Mouse (Mus musculus): ENCODE measurements around the gene Plce1. TPM values are rescaled to one million over a fixed set of nuclear protein-coding genes. Genes with fewer than 3 reads are reported as not detected.

The Plce1 gene
- polyA plus RNA-seq, 1 experiment from 2014 or later, result 6.1 TPM

DNA sequence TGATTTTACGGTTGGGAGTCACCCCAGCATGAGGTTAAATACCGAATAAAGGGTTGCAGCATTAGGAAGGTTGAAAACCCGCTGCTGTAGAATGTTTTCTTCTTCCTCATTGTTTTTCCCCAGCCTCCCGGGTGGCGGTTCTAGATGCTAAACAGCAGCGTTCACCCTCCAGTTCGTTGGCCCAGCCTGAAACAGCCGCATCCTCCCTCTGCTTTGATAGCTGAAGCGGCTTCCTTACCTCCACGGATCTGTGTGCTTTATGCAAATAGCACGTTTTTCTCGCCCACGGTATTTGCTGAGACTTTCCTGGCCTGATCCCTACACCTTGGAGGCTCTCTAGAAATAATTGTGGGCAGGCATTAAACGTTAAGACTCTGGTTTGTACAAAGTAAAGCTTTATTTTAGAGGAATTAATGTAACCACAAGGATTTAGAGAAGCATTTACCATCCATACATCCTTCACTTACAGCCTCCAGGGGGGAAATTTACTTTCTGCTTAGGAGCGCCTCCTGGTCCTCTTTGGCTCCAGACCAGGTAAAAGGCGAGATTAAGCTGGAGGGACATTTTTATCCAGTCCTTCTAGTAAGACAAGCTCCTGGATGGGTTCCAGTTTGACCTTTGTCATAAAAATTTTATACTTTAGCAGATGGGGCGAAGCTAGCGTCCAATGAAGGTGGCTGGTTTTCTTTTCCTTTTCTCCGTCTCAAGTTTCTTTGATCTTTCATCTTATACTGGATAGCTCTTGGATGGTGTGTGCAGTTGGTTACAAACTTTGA lies 1.7 kb downstream of the Plce1 start:
- no peaks in the 10 kb centered on the region for H3K36me3 ChIP-seq (ENCODE audit: control insufficient read depth, insufficient read depth, low read length)
- peak overlapping the region; percentile 74 for H3K4me3 ChIP-seq (ENCODE audit: low read depth, low read length)
- peaks cover 11% of the 10 kb centered on the region for H3K4me1 ChIP-seq (replicated peaks; ENCODE audit: control insufficient read depth, insufficient read depth, low read length)
- peak overlapping the region; percentile 94 for H3K4me2 ChIP-seq (replicated peaks; ENCODE audit: low read depth, low read length)
- H3K9ac ChIP-seq (ENCODE audit: low read depth, low read length), result peak overlapping the region; percentile 31; the same call in 1 of the 2 replicates
- H3K27ac ChIP-seq (ENCODE audit: low read depth, low read length), result no peak overlapping the region
- 23% methylated on average over 19 of the region's 19 CpGs for WGBS
- H3K27me3 ChIP-seq (ENCODE audit: control insufficient read depth, insufficient read depth, low read length), result peaks cover 6% of the 10 kb centered on the region; the same call in 1 of the 2 replicates
- no peak for ATAC-seq (ENCODE audit: low FRiP score)
- H3K9me3 ChIP-seq (ENCODE audit: control insufficient read depth, low read length), result no peaks in the 10 kb centered on the region
- DNase-seq (ENCODE audit: low spot score), result peak; percentile 31

DNA sequence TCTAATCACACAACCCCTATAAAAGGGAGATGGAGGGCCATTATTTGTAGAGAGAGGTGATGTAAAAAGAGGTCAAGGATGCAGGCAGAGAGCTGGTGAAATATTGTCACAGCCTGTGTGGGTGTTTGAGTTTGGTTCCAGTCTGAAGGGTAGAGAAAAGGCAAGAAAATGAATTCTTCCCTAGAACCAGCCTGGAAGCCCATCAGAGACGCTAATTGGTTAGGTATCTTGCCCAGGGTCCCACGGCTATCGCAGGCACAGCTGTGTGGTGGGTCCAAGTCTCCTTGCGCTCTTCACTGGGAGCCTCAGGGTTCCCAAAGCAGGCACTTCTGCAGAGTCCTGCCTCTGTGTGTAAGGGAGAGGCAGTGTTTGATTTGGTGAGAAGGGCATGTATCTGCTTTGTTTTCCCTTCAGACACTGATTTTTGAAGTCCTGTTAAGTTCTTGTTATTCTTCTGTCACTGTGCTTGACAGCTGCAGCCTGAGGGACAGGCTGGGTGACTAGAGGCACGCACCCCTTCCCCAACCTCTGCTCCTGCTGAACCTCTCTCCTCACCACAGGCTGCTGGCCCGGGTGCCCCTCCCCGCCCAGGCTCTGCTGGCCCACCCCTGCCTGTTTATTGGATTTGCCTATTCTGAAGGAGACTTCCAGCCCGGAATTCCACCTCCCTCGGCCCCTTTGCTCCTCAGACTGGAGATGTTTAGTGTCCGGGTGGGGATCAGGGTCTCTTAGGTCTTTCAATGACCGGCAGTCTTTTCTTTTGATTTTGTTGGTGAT lies 5.1 kb downstream of the Plce1 start:
- Histone ChIP-seq H3K4me1 (replicated peaks; ENCODE audit: control insufficient read depth, insufficient read depth, low read length) (peaks cover 8% of the 10 kb centered on the region), H3K9ac (ENCODE audit: low read depth, low read length) (no peak overlapping the region), H3K36me3 (ENCODE audit: control insufficient read depth, insufficient read depth, low read length) (no peaks in the 10 kb centered on the region), H3K27ac (ENCODE audit: low read depth, low read length) (no peak overlapping the region), H3K4me3 (ENCODE audit: low read depth, low read length) (no peak overlapping the region), H3K4me2 (replicated peaks; ENCODE audit: low read depth, low read length) (no peak overlapping the region), H3K27me3 (ENCODE audit: control insufficient read depth, insufficient read depth, low read length) (peaks cover 6% of the 10 kb centered on the region; the same call in 1 of the 2 replicates), H3K9me3 (ENCODE audit: control insufficient read depth, low read length) (no peaks in the 10 kb centered on the region)
- ATAC-seq (ENCODE audit: low FRiP score), result 0 out of 2 replicates have a peak, but pooled peaks have one; percentile 34
- WGBS, result 8% methylated on average over 11 of the region's 11 CpGs
- DNase-seq (ENCODE audit: low spot score), result peak; percentile 19

GRCm38 (mm10) chr19:38487501-38487900 lies 6.6 kb downstream of the Plce1 start:
- Histone ChIP-seq H3K9ac (ENCODE audit: low read depth, low read length) (no peak overlapping the region), H3K27me3 (ENCODE audit: control insufficient read depth, insufficient read depth, low read length) (peaks cover 3% of the 10 kb centered on the region; the same call in 1 of the 2 replicates), H3K4me3 (ENCODE audit: low read depth, low read length) (no peak overlapping the region), H3K27ac (ENCODE audit: low read depth, low read length) (peak overlapping the region; percentile 20; the same call in 1 of the 2 replicates), H3K4me2 (replicated peaks; ENCODE audit: low read depth, low read length) (no peak overlapping the region), H3K4me1 (replicated peaks; ENCODE audit: control insufficient read depth, insufficient read depth, low read length) (peaks cover 5% of the 10 kb centered on the region), H3K9me3 (ENCODE audit: control insufficient read depth, low read length) (no peaks in the 10 kb centered on the region), H3K36me3 (ENCODE audit: control insufficient read depth, insufficient read depth, low read length) (no peaks in the 10 kb centered on the region)
- DNase-seq (ENCODE audit: low spot score) (no peak), ATAC-seq (ENCODE audit: low FRiP score) (peak; percentile 62)
- 25% methylated on average over 4 of the region's 4 CpGs for WGBS

DNA sequence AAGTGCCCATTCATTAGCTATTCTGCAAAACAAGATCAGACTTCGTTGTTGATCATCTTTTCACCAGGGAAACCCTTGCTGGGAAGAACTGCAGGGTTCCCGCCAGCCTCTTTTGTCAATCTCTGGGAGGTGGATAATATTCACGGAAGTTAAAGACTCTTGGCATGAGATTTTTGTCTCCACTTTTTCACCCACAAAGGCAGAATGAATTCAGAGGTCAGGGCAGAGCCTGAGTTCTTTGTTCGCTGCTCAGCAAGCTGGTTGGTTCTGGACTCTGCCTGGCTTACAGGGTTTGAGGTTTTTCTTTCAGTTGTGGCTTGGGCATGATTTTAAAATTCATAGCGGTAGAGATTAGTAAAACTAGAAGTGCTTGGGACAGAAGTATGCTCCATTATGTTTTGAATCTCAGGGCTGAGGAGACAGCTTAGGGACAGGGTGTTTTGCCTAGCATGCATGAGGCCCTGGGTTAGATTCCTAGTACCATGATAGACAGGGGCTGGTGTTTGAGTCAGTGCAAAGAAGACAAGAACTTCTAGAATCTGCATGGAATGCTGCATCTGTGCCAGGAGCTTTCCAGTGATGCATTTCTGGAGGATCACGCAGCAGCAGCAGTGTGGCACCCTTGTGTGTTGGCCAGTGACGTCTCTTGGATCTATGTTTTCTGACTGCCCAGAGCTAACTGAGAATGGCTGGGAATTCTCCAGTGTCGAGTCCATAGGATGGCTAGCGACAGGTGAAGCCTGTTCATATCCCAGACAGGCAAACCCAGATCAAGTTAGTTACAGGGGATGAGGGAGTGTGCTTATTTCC lies 7.4 kb downstream of the Plce1 start:
- WGBS, result 32% methylated on average over 9 of the region's 9 CpGs
- DNase-seq (ENCODE audit: low spot score), result peak; percentile 62
- Histone ChIP-seq H3K4me2 (replicated peaks; ENCODE audit: low read depth, low read length) (no peak overlapping the region), H3K27ac (ENCODE audit: low read depth, low read length) (peak overlapping the region; percentile 43), H3K36me3 (ENCODE audit: control insufficient read depth, insufficient read depth, low read length) (no peaks in the 10 kb centered on the region), H3K9me3 (ENCODE audit: control insufficient read depth, low read length) (no peaks in the 10 kb centered on the region), H3K9ac (ENCODE audit: low read depth, low read length) (no peak overlapping the region), H3K4me3 (ENCODE audit: low read depth, low read length) (no peak overlapping the region), H3K27me3 (ENCODE audit: control insufficient read depth, insufficient read depth, low read length) (no peaks in the 10 kb centered on the region), H3K4me1 (replicated peaks; ENCODE audit: control insufficient read depth, insufficient read depth, low read length) (peaks cover 2% of the 10 kb centered on the region; the same call in 1 of the 2 replicates)
- peak; percentile 80 for ATAC-seq (ENCODE audit: low FRiP score)

GRCm38 (mm10) chr19:38498233-38498632 lies 17.3 kb downstream of the Plce1 start:
- WGBS, result 81% methylated on average over 5 of the region's 5 CpGs
- ATAC-seq (ENCODE audit: low FRiP score), result no peak

DNA sequence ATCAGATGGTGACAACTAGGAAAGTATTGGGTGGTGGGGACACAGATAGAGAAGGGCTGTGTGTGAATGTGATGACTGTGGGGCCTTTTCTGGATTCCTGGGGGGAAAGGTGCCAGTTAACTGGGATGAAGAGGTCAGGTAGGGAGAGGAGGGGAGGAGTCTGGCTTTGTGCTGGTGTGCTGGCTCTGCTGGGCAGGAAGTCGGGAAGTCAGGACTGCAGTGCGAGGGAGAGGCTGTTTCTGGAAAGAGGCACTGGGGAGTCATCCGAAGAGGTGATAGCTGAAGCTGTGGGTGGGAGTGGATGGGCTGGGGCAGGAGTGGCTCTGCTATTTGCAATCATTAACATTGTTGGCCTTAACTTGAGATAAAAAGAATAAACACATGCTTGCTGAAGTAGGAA lies 23.7 kb downstream of the Plce1 start:
- Histone ChIP-seq H3K9me3 (ENCODE audit: control insufficient read depth, low read length) (no peaks in the 10 kb centered on the region; the same call in 1 of the 2 replicates), H3K9ac (ENCODE audit: low read depth, low read length) (no peak overlapping the region), H3K27me3 (ENCODE audit: control insufficient read depth, insufficient read depth, low read length) (no peaks in the 10 kb centered on the region), H3K36me3 (ENCODE audit: control insufficient read depth, insufficient read depth, low read length) (no peaks in the 10 kb centered on the region), H3K27ac (ENCODE audit: low read depth, low read length) (no peak overlapping the region), H3K4me1 (replicated peaks; ENCODE audit: control insufficient read depth, insufficient read depth, low read length) (no peaks in the 10 kb centered on the region), H3K4me3 (ENCODE audit: low read depth, low read length) (no peak overlapping the region), H3K4me2 (replicated peaks; ENCODE audit: low read depth, low read length) (no peak overlapping the region)
- DNase-seq (ENCODE audit: low spot score), result no peak
- ATAC-seq (ENCODE audit: low FRiP score), result no peak
- WGBS, result 47% methylated on average over 3 of the region's 3 CpGs

More at GRCm38 (mm10) chr19:38498233-38498632, 17.3 kb downstream of the Plce1 start:
- DNase-seq (ENCODE audit: low spot score), result no peak
- no peaks in the 10 kb centered on the region for H3K4me1 ChIP-seq (replicated peaks; ENCODE audit: control insufficient read depth, insufficient read depth, low read length)
- H3K27me3 ChIP-seq (ENCODE audit: control insufficient read depth, insufficient read depth, low read length), result no peaks in the 10 kb centered on the region
- H3K9me3 ChIP-seq (ENCODE audit: control insufficient read depth, low read length), result no peaks in the 10 kb centered on the region; the same call in 1 of the 2 replicates
- no peak overlapping the region for H3K27ac ChIP-seq (ENCODE audit: low read depth, low read length)
- H3K4me3 ChIP-seq (ENCODE audit: low read depth, low read length), result no peak overlapping the region
- H3K36me3 ChIP-seq (ENCODE audit: control insufficient read depth, insufficient read depth, low read length), result no peaks in the 10 kb centered on the region
- no peak overlapping the region for H3K4me2 ChIP-seq (replicated peaks; ENCODE audit: low read depth, low read length)
- H3K9ac ChIP-seq (ENCODE audit: low read depth, low read length), result no peak overlapping the region

DNA sequence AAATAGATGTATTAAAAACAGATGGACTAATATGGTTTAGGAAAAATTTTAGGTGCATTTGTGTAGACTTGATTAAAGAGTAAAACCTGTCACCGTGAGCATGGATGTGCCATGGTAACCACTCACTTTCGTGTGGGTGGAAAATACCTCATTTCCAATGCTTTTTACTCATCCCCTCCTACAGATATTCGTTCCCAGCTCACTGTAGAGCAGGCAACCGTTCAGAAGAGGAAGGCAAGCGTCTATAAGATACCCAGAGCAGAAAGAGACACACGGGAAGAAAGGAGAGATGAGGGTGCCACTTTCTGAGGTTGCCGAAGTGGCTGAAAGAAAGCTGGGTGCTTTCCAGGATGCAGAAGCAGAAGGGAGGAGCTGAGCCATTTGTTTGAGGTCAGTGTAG lies 25.2 kb downstream of the Plce1 start:
- no peak for DNase-seq (ENCODE audit: low spot score)
- WGBS, result 88% methylated on average over 7 of the region's 7 CpGs
- no peaks in the 10 kb centered on the region for H3K9me3 ChIP-seq (ENCODE audit: control insufficient read depth, low read length)
- no peaks in the 10 kb centered on the region for H3K4me1 ChIP-seq (replicated peaks; ENCODE audit: control insufficient read depth, insufficient read depth, low read length)
- no peaks in the 10 kb centered on the region for H3K36me3 ChIP-seq (ENCODE audit: control insufficient read depth, insufficient read depth, low read length)
- no peak overlapping the region for H3K27ac ChIP-seq (ENCODE audit: low read depth, low read length)
- no peak overlapping the region for H3K9ac ChIP-seq (ENCODE audit: low read depth, low read length)
- H3K4me2 ChIP-seq (replicated peaks; ENCODE audit: low read depth, low read length), result no peak overlapping the region
- no peak overlapping the region for H3K4me3 ChIP-seq (ENCODE audit: low read depth, low read length)
- H3K27me3 ChIP-seq (ENCODE audit: control insufficient read depth, insufficient read depth, low read length), result no peaks in the 10 kb centered on the region
- no peak for ATAC-seq (ENCODE audit: low FRiP score)

- no peak for ATAC-seq (ENCODE audit: low FRiP score)
- H3K4me1 ChIP-seq (replicated peaks; ENCODE audit: control insufficient read depth, insufficient read depth, low read length), result no peaks in the 10 kb centered on the region
- no peaks in the 10 kb centered on the region for H3K27me3 ChIP-seq (ENCODE audit: control insufficient read depth, insufficient read depth, low read length)
- H3K9me3 ChIP-seq (ENCODE audit: control insufficient read depth, low read length), result no peaks in the 10 kb centered on the region
- H3K4me2 ChIP-seq (replicated peaks; ENCODE audit: low read depth, low read length), result no peak overlapping the region
- H3K4me3 ChIP-seq (ENCODE audit: low read depth, low read length), result no peak overlapping the region
- peak; percentile 49 for DNase-seq (ENCODE audit: low spot score)
- H3K27ac ChIP-seq (ENCODE audit: low read depth, low read length), result 0 out of 2 replicates have a peak overlapping the region, but pooled peaks have one; percentile 30
- no peak overlapping the region for H3K9ac ChIP-seq (ENCODE audit: low read depth, low read length)
- 74% methylated on average over 12 of the region's 12 CpGs for WGBS
- no peaks in the 10 kb centered on the region for H3K36me3 ChIP-seq (ENCODE audit: control insufficient read depth, insufficient read depth, low read length)
These were observed 26.5 kb downstream of the Plce1 start for GRCm38 (mm10) chr19:38507251-38507965.
